Mouse (Mus musculus) layer of hippocampus, postnatal 10 days (tissue): ENCODE data around the gene Gdap2. TPM values are rescaled to one million over a fixed set of nuclear protein-coding genes. Genes with fewer than 3 reads are reported as not detected.

Source experiments
- DNase-seq, 2 experiments: peaks; one replicate each; pipeline ENCODE4 v3.0.0; 2021; ENCODE audit warnings: low spot score in 2 of 2
- total RNA-seq, 2 experiments: library from RNA; stranded (reverse); gene quantifications; 2 replicates each; pipeline ENCODE4 v1.2.3; 2021

The Gdap2 gene
- total RNA-seq, 2 experiments from 2014 or later = 29.1 to 31.1 TPM

DNA sequence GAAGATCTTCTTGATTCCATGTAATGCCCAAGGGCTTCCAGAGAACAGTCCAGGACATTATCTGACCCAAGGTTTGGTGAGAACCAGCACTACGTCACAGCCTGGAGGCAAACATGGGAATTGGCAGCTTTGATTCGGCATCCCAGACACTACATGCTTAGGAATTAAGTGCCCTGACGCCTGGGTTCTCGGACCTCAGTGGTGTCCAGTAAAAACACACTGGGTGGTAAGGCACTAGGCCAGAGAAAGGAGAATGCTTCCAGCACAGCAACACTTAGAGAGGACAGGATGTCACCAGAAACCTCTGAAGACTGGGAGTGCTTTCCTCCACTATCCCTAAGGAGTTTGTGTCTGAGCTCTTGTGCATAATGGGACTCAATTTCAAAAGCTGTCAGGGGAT lies 80.0 kb downstream of the Gdap2 start:
- no peak for DNase-seq

DNA sequence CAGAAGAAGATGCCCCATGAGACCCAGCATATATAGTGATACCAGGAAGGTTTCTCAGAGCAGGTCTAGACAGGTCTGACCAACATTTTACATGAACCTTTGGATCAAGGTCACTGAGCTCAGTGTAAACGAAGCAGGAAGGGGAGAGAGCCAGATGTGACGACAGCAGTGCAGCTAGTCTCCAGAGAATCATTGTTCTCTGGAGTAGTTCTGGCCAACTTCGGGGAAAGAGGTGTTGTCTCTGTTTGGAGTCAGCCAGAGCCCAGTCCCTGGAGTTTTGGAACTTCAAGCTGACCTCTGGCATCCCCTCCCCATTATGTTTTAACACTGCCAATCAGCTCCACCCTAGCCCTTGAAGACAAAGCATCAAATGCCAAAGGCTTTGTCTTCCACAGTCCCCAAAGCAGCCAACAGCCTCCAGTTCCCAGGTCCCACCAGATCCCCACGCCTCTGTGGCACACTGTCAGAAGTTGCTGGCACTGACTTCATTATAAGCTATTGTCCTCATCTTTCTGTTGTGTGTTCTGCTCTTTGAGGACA lies 84.2 kb downstream of the Gdap2 start:
- DNase-seq = no peak

Other genes starting within 250 kb of the Gdap2 start
- 10 to 100 TPM; 24.4 to 28.0 TPM for gene Wdr3, start within 50 bp of the Gdap2 start, total RNA-seq